Mouse (Mus musculus): Measurements from ENCODE around the gene Tomt. TPM values are rescaled to one million over a fixed set of nuclear protein-coding genes. Genes with fewer than 3 reads are reported as not detected.

The Tomt gene
- total RNA-seq, 1 experiment, result 1.9 TPM

DNA sequence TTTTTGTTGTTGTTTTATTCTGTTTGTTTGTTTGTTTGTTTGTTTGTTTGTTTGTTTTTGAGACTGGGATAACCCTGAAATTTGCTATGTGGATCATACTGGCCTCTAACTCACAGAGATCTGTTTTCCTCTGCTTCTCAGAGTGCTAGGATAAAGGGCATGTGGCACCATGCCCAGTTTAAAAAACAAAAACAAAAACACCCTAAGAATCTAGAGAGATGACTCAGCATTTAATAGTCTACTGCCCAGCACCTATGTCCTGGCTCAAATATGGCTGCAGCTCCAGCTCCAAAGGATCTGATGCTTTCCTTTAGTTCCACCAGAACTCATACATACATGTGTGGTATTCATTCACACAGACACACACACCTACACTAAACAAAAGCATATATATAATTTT lies 45.2 kb downstream of the Tomt start:
- peak; percentile 87 for TF ChIP-seq MAFK (IDR thresholded peaks at IDR 0.05; ENCODE audit: insufficient read depth, low read depth, low read length)
- TF ChIP-seq CHD2 (IDR thresholded peaks at IDR 0.05; ENCODE audit: low read depth, low read length), result no peak
- TF ChIP-seq HCFC1 (IDR thresholded peaks at IDR 0.05; ENCODE audit: borderline replicate concordance, insufficient read depth, low read length), result no peak
- TF ChIP-seq ZNF384 (IDR thresholded peaks at IDR 0.05; ENCODE audit: low read depth, low read length), result no peak
- Histone ChIP-seq H3K27ac (ENCODE audit: insufficient read depth, low read depth, low read length, poor library complexity, severe bottlenecking) (no peak overlapping the region), H3K36me3 (ENCODE audit: control insufficient read depth, insufficient read depth, low read length, poor library complexity, severe bottlenecking) (peaks cover 36% of the 10 kb centered on the region), H3K9me3 (ENCODE audit: control insufficient read depth, insufficient read depth, low read depth, low read length) (no peaks in the 10 kb centered on the region), H3K4me3 (ENCODE audit: insufficient read depth in 1 of 2, low read depth in 1 of 2, low read length in 2 of 2, poor library complexity in 1 of 2, severe bottlenecking in 1 of 2) (no peak overlapping the region), H3K9ac (ENCODE audit: insufficient read depth, low read depth, low read length, poor library complexity, severe bottlenecking) (no peak overlapping the region), H3K4me1 (ENCODE audit: control insufficient read depth in 2 of 2, insufficient read depth in 2 of 2, low read length in 2 of 2, poor library complexity in 1 of 2) (peaks cover 5 to 9% of the 10 kb centered on the region in 2 experiments; a peak in 3 of 4 replicates)
- in situ Hi-C loops (cut with MboI; ENCODE audit: low sequenced_read_pairs in 2 of 2, unreplicated experiment in 2 of 2), result no loop called here
- no peak for DNase-seq (ENCODE audit: low read depth, low spot score)

DNA sequence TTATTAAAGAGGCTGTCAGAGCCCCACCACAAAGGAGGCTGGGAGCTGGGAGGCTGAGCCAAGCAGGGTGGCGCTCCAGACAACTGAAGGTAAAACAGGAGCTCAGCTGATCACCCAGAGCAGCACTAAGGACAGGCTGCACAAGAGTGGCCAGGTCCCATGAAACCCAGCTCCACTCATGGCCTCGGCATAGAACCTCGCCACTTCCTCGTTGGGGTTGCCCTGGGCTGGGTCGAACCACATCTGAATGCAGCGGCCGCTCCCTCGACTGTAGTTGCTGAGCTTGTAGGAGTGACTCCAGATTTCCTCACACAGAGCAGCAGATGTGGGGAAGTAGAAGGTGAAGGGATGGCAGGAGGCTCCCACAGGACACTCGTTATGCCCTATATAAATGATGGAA lies 47.8 kb downstream of the Tomt start:
- no peak overlapping the region for H3K9ac ChIP-seq (ENCODE audit: insufficient read depth, low read depth, low read length, poor library complexity, severe bottlenecking)
- TF ChIP-seq ZC3H11A (IDR thresholded peaks at IDR 0.05; ENCODE audit: borderline replicate concordance, low read depth, low read length), result no peak
- TF ChIP-seq CHD2 (IDR thresholded peaks at IDR 0.05; ENCODE audit: low read depth, low read length), result no peak
- no peak for TF ChIP-seq HCFC1 (IDR thresholded peaks at IDR 0.05; ENCODE audit: borderline replicate concordance, insufficient read depth, low read length)
- no peak for TF ChIP-seq ZNF384 (IDR thresholded peaks at IDR 0.05; ENCODE audit: low read depth, low read length)
- no peak for TF ChIP-seq MAFK (IDR thresholded peaks at IDR 0.05; ENCODE audit: insufficient read depth, low read depth, low read length)
- H3K36me3 ChIP-seq (ENCODE audit: control insufficient read depth, insufficient read depth, low read length, poor library complexity, severe bottlenecking), result peaks cover 38% of the 10 kb centered on the region
- in situ Hi-C loops (cut with MboI; ENCODE audit: low sequenced_read_pairs in 2 of 2, unreplicated experiment in 2 of 2), result no loop called here
- DNase-seq (ENCODE audit: low read depth, low spot score), result no peak
- no peak overlapping the region for H3K4me3 ChIP-seq (ENCODE audit: insufficient read depth in 1 of 2, low read depth in 1 of 2, low read length in 2 of 2, poor library complexity in 1 of 2, severe bottlenecking in 1 of 2)
- peaks cover 0 to 2% of the 10 kb centered on the region in 2 experiments; a peak in 2 of 4 replicates for H3K4me1 ChIP-seq (ENCODE audit: control insufficient read depth in 2 of 2, insufficient read depth in 2 of 2, low read length in 2 of 2, poor library complexity in 1 of 2)
- no peak overlapping the region for H3K27ac ChIP-seq (ENCODE audit: insufficient read depth, low read depth, low read length, poor library complexity, severe bottlenecking)
- H3K9me3 ChIP-seq (ENCODE audit: control insufficient read depth, insufficient read depth, low read depth, low read length), result no peaks in the 10 kb centered on the region

DNA sequence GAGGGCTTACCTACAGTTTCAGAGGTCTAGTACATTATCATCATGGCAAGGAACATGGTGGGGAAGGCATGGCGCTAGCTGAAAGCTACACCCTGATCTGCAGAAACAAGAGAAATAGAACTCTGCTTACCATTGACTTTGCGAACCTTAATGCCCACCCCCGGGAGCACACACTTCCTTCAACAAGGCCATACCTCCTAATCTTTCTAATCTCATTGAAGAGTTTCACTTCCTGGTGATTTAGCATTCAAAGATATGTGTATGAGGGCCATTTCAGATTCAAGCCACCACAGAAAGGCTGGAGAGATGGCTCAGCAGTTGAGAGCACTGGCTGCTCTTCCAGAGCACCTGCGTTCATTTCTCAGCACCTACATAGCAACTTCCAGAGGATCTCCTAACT lies 49.1 kb downstream of the Tomt start, which contains the start of gene Folr2:
TSS of gene Folr2 (minus strand) at position 101 of the 400 bp plus-strand sequence.
- Histone ChIP-seq H3K4me1 (ENCODE audit: control insufficient read depth in 2 of 2, insufficient read depth in 2 of 2, low read length in 2 of 2, poor library complexity in 1 of 2) (no peaks in the 10 kb centered on the region; a peak in 2 of 4 replicates), H3K27ac (ENCODE audit: insufficient read depth, low read depth, low read length, poor library complexity, severe bottlenecking) (no peak within 1 kb of the TSS), H3K9ac (ENCODE audit: insufficient read depth, low read depth, low read length, poor library complexity, severe bottlenecking) (no peak within 1 kb of the TSS), H3K4me3 (ENCODE audit: insufficient read depth in 1 of 2, low read depth in 1 of 2, low read length in 2 of 2, poor library complexity in 1 of 2, severe bottlenecking in 1 of 2) (no peak within 1 kb of the TSS), H3K36me3 (ENCODE audit: control insufficient read depth, insufficient read depth, low read length, poor library complexity, severe bottlenecking) (peaks cover 33% of the 10 kb centered on the region), H3K9me3 (ENCODE audit: control insufficient read depth, insufficient read depth, low read depth, low read length) (no peaks in the 10 kb centered on the region)
- DNase-seq (ENCODE audit: low read depth, low spot score), result no peak
- no peak for TF ChIP-seq CHD2 (IDR thresholded peaks at IDR 0.05; ENCODE audit: low read depth, low read length)
- TF ChIP-seq MAFK (IDR thresholded peaks at IDR 0.05; ENCODE audit: insufficient read depth, low read depth, low read length), result no peak
- TF ChIP-seq ZNF384 (IDR thresholded peaks at IDR 0.05; ENCODE audit: low read depth, low read length), result no peak
- TF ChIP-seq HCFC1 (IDR thresholded peaks at IDR 0.05; ENCODE audit: borderline replicate concordance, insufficient read depth, low read length), result no peak
- TF ChIP-seq ZC3H11A (IDR thresholded peaks at IDR 0.05; ENCODE audit: borderline replicate concordance, low read depth, low read length), result no peak
- in situ Hi-C loops (cut with MboI; ENCODE audit: low sequenced_read_pairs in 2 of 2, unreplicated experiment in 2 of 2), result no loop called here

DNA sequence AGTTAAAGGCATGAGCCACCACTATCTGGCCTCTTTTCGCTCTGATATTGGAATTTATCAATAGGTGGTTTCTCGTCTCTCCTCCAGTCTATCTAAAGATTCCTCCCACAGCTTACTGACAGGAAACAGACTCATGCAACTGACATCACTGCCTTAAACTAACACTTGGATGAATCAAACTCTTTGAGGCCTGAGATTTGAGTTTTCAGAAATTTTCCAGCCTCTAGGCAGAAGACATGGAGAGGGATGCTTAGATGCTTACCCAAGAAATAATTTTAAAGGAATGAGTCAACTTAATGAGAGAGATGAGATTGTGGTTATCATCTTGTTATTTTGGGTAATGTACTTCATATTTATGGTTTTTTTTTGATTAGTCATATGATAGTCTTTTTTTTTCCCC lies 52.3 kb downstream of the Tomt start:
- peaks cover 0 to under 1% of the 10 kb centered on the region in 2 experiments; a peak in 1 of 4 replicates for H3K4me1 ChIP-seq (ENCODE audit: control insufficient read depth in 2 of 2, insufficient read depth in 2 of 2, low read length in 2 of 2, poor library complexity in 1 of 2)
- H3K36me3 ChIP-seq (ENCODE audit: control insufficient read depth, insufficient read depth, low read length, poor library complexity, severe bottlenecking), result peaks cover 27% of the 10 kb centered on the region
- H3K4me3 ChIP-seq (ENCODE audit: insufficient read depth in 1 of 2, low read depth in 1 of 2, low read length in 2 of 2, poor library complexity in 1 of 2, severe bottlenecking in 1 of 2), result no peak overlapping the region
- TF ChIP-seq HCFC1 (IDR thresholded peaks at IDR 0.05; ENCODE audit: borderline replicate concordance, insufficient read depth, low read length), result no peak
- TF ChIP-seq ZNF384 (IDR thresholded peaks at IDR 0.05; ENCODE audit: low read depth, low read length), result no peak
- TF ChIP-seq CHD2 (IDR thresholded peaks at IDR 0.05; ENCODE audit: low read depth, low read length), result no peak
- TF ChIP-seq ZC3H11A (IDR thresholded peaks at IDR 0.05; ENCODE audit: borderline replicate concordance, low read depth, low read length), result no peak
- no peak for TF ChIP-seq MAFK (IDR thresholded peaks at IDR 0.05; ENCODE audit: insufficient read depth, low read depth, low read length)
- in situ Hi-C loops (cut with MboI; ENCODE audit: low sequenced_read_pairs in 2 of 2, unreplicated experiment in 2 of 2), result no loop called here
- H3K9ac ChIP-seq (ENCODE audit: insufficient read depth, low read depth, low read length, poor library complexity, severe bottlenecking), result no peak overlapping the region
- DNase-seq (ENCODE audit: low read depth, low spot score), result no peak
- H3K9me3 ChIP-seq (ENCODE audit: control insufficient read depth, insufficient read depth, low read depth, low read length), result no peaks in the 10 kb centered on the region
- H3K27ac ChIP-seq (ENCODE audit: insufficient read depth, low read depth, low read length, poor library complexity, severe bottlenecking), result no peak overlapping the region

DNA sequence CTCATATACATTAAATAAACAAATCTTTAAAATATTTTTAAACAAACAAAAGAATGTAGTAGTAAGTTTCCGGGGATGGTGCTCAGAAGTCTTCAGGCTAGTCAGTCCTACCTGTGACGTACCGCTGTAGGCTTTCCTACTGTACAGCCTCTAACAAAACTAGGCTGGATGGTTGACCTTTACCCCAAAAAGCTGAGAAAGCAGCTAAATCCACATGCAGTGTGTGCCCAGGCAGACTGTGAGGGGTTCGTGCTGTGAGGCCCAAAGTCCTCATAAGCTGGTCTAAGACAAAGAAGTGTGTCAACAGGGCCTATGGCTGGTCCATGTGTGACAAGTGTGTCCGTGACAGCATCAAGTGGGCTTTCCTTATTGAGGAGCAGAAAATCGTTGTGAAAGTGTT lies 53.3 kb downstream of the Tomt start:
- in situ Hi-C loops (cut with MboI; ENCODE audit: low sequenced_read_pairs in 2 of 2, unreplicated experiment in 2 of 2), result no loop called here
- TF ChIP-seq MAFK (IDR thresholded peaks at IDR 0.05; ENCODE audit: insufficient read depth, low read depth, low read length) (no peak), ZC3H11A (IDR thresholded peaks at IDR 0.05; ENCODE audit: borderline replicate concordance, low read depth, low read length) (no peak), HCFC1 (IDR thresholded peaks at IDR 0.05; ENCODE audit: borderline replicate concordance, insufficient read depth, low read length) (no peak), ZNF384 (IDR thresholded peaks at IDR 0.05; ENCODE audit: low read depth, low read length) (no peak), CHD2 (IDR thresholded peaks at IDR 0.05; ENCODE audit: low read depth, low read length) (no peak)
- Histone ChIP-seq H3K36me3 (ENCODE audit: control insufficient read depth, insufficient read depth, low read length, poor library complexity, severe bottlenecking) (peaks cover 18% of the 10 kb centered on the region), H3K9me3 (ENCODE audit: control insufficient read depth, insufficient read depth, low read depth, low read length) (no peaks in the 10 kb centered on the region), H3K9ac (ENCODE audit: insufficient read depth, low read depth, low read length, poor library complexity, severe bottlenecking) (no peak overlapping the region), H3K4me1 (ENCODE audit: control insufficient read depth in 2 of 2, insufficient read depth in 2 of 2, low read length in 2 of 2, poor library complexity in 1 of 2) (peaks cover 0 to 2% of the 10 kb centered on the region in 2 experiments; a peak in 1 of 4 replicates), H3K4me3 (ENCODE audit: insufficient read depth in 1 of 2, low read depth in 1 of 2, low read length in 2 of 2, poor library complexity in 1 of 2, severe bottlenecking in 1 of 2) (no peak overlapping the region), H3K27ac (ENCODE audit: insufficient read depth, low read depth, low read length, poor library complexity, severe bottlenecking) (no peak overlapping the region)
- no peak for DNase-seq (ENCODE audit: low read depth, low spot score)
